Mouse (Mus musculus) cerebellum, adult 18-20 months (tissue): ENCODE results near the gene Cfap97d1.

Experiments used
- DNase-seq, 2 experiments: peaks; one replicate each; pipeline ENCODE4 v3.0.0; 2021

Cfap97d1 gene

GRCm38 (mm10) chr11:102039487-102040137, 55.5 kb downstream of the Cfap97d1 start:
- peak in 1 of 2 experiments; percentile 26 for DNase-seq

GRCm38 (mm10) chr11:102040138-102040524, 56.1 kb downstream of the Cfap97d1 start:
- peak; percentile 88 to 92 for DNase-seq

DNA sequence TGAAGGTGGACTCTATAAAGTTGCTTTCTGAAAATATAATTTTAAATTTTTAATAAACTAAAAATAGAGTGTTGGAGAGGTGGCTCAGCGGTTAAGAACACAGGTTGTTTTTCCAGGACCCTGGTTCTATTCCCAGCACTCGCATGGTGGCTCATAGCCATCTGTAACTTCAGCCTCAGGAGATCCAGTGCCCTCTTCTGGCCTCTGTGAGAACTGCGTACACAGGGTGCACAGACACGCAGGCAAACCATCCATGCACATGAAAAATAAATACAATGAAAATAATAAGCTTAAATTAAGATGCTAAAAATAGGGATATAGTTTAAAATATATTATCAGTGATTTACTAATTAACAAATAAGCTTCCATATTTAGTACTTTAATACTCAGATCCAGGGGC, 56.6 kb downstream of the Cfap97d1 start:
- DNase-seq: peak in 1 of 2 experiments; percentile 25

- DNase-seq: no peak
These were observed 57.4 kb downstream of the Cfap97d1 start, which contains the start of gene Cd300lg for GRCm38 (mm10) chr11:102041350-102041949. Gene Cd300lg, plus strand, starts transcription at chr11:102041509.
